Mouse (Mus musculus): Measurements from ENCODE around the gene Ctnna3. TPM values are rescaled to one million over a fixed set of nuclear protein-coding genes. Genes with fewer than 3 reads are reported as not detected.

The Ctnna3 gene
- polyA plus RNA-seq, 1 experiment from 2014 or later: 0.16 TPM

DNA sequence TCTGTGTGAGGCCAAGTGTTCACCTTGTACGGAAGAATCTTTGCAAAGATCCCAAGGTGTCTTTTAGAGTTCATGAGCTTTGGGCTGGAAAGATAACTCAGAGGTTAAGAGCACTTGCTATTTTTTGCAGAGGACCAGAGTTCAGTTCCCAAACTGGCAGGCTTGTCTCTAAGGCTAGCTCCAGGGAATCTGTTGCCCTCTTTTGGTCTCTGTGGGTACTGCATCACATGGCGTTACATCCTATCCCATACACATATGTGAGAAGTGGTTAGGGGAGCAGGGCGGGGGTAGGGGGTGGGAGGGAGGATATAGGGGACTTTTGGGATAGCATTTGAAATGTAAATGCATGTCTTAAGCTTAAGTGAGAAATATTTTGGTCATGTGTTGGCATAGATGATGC lies 262.1 kb downstream of the Ctnna3 start:
- H3K27me3 ChIP-seq (ENCODE audit: poor library complexity, severe bottlenecking): no peaks in the 10 kb centered on the region
- H3K9me3 ChIP-seq: no peaks in the 10 kb centered on the region
- no peak overlapping the region for H3K27ac ChIP-seq
- WGBS: 66% methylated on average over 3 of the region's 3 CpGs
- peak; percentile 34 for DNase-seq (ENCODE audit: extremely low spot score, low spot score)
- H3K36me3 ChIP-seq (replicated peaks): no peaks in the 10 kb centered on the region
- H3K4me1 ChIP-seq: no peaks in the 10 kb centered on the region
- H3K4me3 ChIP-seq: no peak overlapping the region

DNA sequence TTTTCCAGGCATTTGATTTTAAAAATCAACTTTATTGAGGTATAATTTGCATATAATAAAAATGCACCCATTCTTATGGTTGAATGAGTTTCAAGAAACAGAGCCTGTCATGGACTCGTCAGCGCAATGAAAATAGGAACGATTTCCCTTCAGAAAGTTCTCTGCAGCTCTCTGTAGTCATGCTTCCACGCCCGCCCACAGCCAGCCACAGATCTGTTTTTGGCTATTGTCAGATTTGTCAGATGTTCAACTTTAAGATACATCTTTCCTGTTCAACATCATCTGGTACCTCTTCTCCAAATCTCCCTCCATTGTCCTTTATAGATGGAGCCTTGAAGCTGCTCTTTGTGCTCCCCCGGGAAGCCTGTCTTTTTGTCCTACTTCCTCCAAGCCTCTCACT lies 280.3 kb downstream of the Ctnna3 start:
- H3K9me3 ChIP-seq: no peaks in the 10 kb centered on the region
- no peak overlapping the region for H3K4me3 ChIP-seq
- no peaks in the 10 kb centered on the region for H3K4me1 ChIP-seq
- H3K27ac ChIP-seq: no peak overlapping the region
- no peaks in the 10 kb centered on the region for H3K36me3 ChIP-seq (replicated peaks)
- 91% methylated on average over 6 of the region's 6 CpGs for WGBS
- H3K27me3 ChIP-seq (ENCODE audit: poor library complexity, severe bottlenecking): no peaks in the 10 kb centered on the region
- no peak for DNase-seq (ENCODE audit: extremely low spot score, low spot score)

DNA sequence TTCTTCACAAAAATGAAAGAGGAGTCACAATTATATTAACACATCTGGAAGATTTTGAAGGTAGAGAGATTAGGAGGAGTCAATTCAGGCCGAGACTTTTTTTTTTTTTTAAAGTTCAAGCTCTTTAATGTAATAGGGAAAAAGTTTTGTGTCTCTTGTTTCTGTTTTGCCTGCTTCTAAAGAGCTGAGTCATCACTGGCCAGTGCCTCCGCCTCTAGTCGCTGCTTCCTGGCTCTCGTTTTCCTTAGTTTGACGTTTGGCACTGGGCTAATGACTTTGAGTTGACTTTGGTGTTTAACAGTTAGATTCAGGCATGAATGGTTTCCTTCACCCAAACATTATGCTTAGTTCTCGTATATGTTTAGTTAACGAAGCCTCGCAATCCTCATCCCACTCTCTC lies 282.6 kb downstream of the Ctnna3 start:
- no peaks in the 10 kb centered on the region for H3K36me3 ChIP-seq (replicated peaks)
- H3K9me3 ChIP-seq: no peaks in the 10 kb centered on the region
- H3K27me3 ChIP-seq (ENCODE audit: poor library complexity, severe bottlenecking): no peaks in the 10 kb centered on the region
- WGBS: 76% methylated on average over 8 of the region's 8 CpGs
- no peak overlapping the region for H3K27ac ChIP-seq
- no peak overlapping the region for H3K4me3 ChIP-seq
- DNase-seq (ENCODE audit: extremely low spot score, low spot score): no peak
- no peaks in the 10 kb centered on the region for H3K4me1 ChIP-seq

DNA sequence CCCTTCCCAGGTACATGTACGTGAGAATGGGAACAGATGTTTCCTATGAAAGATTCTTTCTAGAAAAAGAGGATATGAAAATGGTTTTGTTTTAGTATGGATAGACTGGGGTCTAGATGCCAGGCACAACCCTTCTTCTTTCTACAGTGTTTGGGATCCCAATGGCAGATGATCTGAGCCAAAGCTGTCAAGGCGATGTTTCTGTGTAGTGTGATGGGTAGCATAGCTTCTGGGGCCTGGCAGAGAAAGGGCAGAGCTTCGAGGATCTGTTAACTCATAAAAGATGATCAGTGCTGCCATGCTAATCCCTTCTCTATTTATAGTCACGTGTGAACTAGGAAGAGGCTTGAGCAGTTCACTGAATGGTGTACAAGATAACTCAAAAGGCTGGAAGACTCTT lies 284.3 kb downstream of the Ctnna3 start:
- Histone ChIP-seq H3K36me3 (replicated peaks) (no peaks in the 10 kb centered on the region), H3K4me3 (no peak overlapping the region), H3K9me3 (no peaks in the 10 kb centered on the region), H3K4me1 (no peaks in the 10 kb centered on the region), H3K27ac (no peak overlapping the region), H3K27me3 (ENCODE audit: poor library complexity, severe bottlenecking) (no peaks in the 10 kb centered on the region)
- DNase-seq (ENCODE audit: extremely low spot score, low spot score): no peak
- WGBS: 85% methylated on average over 4 of the region's 4 CpGs

DNA sequence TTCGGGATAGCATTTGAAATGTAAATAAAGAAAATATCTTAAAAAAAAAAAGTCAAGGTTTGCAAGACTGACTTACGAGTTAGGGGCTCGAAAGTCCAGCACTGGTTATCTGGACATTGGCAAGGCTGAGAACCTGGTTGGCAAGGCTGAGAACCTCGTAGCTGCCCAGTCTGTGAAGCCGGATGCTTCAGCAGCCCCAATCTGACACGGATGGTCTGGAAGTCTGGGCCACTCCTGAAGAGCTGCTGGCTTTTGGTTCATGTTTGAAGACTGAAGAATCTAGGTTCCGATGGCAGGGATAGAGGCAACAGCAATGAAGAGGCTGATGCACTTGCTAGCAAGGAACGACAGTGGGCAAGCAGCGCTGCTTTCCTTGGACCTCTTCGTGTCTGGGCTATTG lies 339.0 kb downstream of the Ctnna3 start:
- Histone ChIP-seq H3K27me3 (ENCODE audit: poor library complexity, severe bottlenecking) (no peaks in the 10 kb centered on the region), H3K4me1 (no peaks in the 10 kb centered on the region), H3K4me3 (no peak overlapping the region), H3K36me3 (replicated peaks) (no peaks in the 10 kb centered on the region), H3K9me3 (no peaks in the 10 kb centered on the region), H3K27ac (no peak overlapping the region)
- no peak for DNase-seq (ENCODE audit: extremely low spot score, low spot score)
- 87% methylated on average over 10 of the region's 10 CpGs for WGBS

DNA sequence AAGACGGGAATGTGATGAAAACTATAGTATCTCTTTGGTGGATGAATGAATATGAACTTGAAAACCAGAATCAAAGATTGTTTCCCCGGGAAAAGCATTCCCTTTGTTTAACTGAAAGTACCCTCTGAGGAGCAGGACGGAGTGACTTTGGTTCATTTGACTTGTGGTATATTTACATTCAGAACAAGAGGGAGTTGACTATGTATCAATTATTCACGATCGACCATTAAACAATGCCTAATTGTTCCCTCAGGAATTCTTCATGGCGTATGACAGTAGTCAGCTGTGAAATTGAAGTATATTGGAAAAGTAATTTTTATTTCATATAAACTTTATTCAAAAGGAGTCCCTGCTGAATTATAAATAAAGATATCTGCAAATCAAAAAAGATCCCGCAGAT lies 341.8 kb downstream of the Ctnna3 start:
- Histone ChIP-seq H3K4me3 (no peak overlapping the region), H3K36me3 (replicated peaks) (no peaks in the 10 kb centered on the region), H3K27me3 (ENCODE audit: poor library complexity, severe bottlenecking) (no peaks in the 10 kb centered on the region), H3K27ac (no peak overlapping the region), H3K9me3 (no peaks in the 10 kb centered on the region), H3K4me1 (no peaks in the 10 kb centered on the region)
- no peak for DNase-seq (ENCODE audit: extremely low spot score, low spot score)
- WGBS: 92% methylated on average over 7 of the region's 7 CpGs

DNA sequence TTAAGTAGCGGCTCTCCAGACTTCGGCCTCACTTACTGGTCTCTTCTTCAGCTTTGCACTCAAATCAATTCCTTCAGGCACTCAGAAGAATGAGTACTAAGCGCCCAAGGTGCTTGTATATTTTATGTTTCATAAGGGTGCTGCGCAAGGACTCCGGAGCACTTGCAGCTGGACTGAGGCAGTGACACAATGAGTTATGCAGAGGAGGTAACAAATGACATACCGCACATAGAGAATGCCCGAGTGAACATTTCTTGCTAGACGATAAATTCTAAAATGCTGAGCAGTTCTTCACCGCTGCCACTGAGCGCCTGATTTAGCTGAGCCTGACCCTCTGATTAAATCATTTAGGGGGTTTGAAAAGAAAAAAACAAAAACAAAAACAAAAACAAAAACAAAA lies 342.2 kb downstream of the Ctnna3 start:
- H3K27me3 ChIP-seq (ENCODE audit: poor library complexity, severe bottlenecking): no peaks in the 10 kb centered on the region
- 95% methylated on average over 10 of the region's 10 CpGs for WGBS
- no peaks in the 10 kb centered on the region for H3K36me3 ChIP-seq (replicated peaks)
- no peak overlapping the region for H3K27ac ChIP-seq
- no peak overlapping the region for H3K4me3 ChIP-seq
- no peak for DNase-seq (ENCODE audit: extremely low spot score, low spot score)
- H3K9me3 ChIP-seq: no peaks in the 10 kb centered on the region
- H3K4me1 ChIP-seq: no peaks in the 10 kb centered on the region

DNA sequence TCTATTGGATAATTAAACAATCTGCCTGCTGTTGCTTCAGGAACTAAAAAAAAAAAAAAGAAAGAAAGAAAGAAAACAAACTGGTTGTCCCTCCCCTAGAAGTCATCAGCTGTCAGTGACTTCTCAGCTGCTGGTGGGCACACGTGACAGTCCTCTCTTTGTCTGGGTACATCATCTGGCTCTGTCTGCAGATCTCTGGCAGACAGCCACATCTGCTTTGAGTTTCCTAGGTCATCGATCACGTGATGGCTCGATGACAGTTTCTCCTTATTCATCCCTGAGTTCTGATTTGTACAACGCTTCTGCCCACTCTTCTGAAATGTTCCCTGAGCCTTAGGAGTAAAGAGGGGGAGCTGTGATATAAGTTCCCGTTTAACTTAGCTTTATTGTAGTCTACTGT lies 352.1 kb downstream of the Ctnna3 start:
- DNase-seq (ENCODE audit: extremely low spot score, low spot score): no peak
- H3K4me3 ChIP-seq: no peak overlapping the region
- H3K27ac ChIP-seq: no peak overlapping the region
- H3K9me3 ChIP-seq: no peaks in the 10 kb centered on the region
- no peaks in the 10 kb centered on the region for H3K4me1 ChIP-seq
- no peaks in the 10 kb centered on the region for H3K27me3 ChIP-seq (ENCODE audit: poor library complexity, severe bottlenecking)
- no peaks in the 10 kb centered on the region for H3K36me3 ChIP-seq (replicated peaks)
- WGBS: 70% methylated on average over 6 of the region's 6 CpGs

DNA sequence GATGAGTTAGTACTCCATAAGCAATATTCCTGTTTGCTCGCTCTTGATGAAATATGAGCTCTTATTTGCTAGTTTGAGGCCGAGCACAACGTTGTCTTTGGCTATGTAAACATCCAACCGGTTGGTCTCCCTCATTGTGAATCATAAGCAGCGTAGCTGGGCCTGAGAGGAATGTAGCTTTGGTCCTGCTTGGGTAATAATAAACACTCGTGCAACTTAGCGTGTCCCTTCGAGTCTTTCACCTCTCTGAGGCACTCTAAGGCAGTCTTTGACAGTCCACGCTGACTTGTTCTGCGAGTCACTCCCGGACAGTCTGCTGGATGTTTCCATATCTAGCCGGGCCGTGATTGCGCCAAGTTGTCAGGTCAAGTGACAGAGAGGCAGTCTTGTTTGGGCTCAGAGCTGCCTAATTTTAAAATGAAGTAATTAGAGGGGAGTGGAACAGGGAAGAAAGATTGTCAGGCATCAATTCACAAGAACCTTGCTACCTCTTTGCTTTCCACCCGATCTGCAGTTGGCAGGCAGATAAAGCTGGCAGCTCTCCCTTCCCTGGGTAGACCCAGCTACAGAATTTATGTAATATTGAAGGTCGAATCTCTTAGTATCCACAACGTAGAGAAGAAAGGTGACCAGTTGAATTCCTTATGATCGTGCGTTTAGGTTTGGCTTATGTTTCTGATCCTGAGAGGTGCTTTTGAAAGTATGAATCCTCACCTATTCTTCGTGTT lies 355.1 kb downstream of the Ctnna3 start:
- H3K4me1 ChIP-seq: no peaks in the 10 kb centered on the region
- H3K27ac ChIP-seq: no peak overlapping the region
- no peaks in the 10 kb centered on the region for H3K36me3 ChIP-seq (replicated peaks)
- WGBS: 91% methylated on average over 20 of the region's 20 CpGs
- no peaks in the 10 kb centered on the region for H3K9me3 ChIP-seq
- H3K4me3 ChIP-seq: no peak overlapping the region
- no peaks in the 10 kb centered on the region for H3K27me3 ChIP-seq (ENCODE audit: poor library complexity, severe bottlenecking)
- no peak for DNase-seq (ENCODE audit: extremely low spot score, low spot score)

DNA sequence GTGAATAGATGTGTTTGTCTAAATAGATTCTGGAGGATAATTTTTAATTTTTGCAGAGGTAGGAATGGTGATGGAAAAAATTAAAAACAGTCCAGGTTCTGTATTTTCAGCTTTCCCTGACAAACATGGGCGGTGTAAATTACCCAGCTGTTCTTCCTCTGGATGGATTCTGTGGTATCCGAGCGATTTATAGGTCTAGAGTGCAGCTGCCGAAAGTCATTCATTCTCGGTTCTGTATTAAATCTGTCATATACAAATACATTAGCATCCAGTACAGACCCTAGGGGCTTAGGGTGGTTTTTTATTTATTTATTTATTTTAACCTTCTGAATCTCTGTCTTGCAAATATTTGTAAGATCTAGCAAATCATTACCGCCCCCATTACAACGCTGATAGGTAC lies 356.5 kb downstream of the Ctnna3 start:
- Histone ChIP-seq H3K9me3 (no peaks in the 10 kb centered on the region), H3K36me3 (replicated peaks) (no peaks in the 10 kb centered on the region), H3K4me3 (no peak overlapping the region), H3K27ac (no peak overlapping the region), H3K27me3 (ENCODE audit: poor library complexity, severe bottlenecking) (no peaks in the 10 kb centered on the region), H3K4me1 (no peaks in the 10 kb centered on the region)
- DNase-seq (ENCODE audit: extremely low spot score, low spot score): no peak
- 94% methylated on average over 7 of the region's 7 CpGs for WGBS

DNA sequence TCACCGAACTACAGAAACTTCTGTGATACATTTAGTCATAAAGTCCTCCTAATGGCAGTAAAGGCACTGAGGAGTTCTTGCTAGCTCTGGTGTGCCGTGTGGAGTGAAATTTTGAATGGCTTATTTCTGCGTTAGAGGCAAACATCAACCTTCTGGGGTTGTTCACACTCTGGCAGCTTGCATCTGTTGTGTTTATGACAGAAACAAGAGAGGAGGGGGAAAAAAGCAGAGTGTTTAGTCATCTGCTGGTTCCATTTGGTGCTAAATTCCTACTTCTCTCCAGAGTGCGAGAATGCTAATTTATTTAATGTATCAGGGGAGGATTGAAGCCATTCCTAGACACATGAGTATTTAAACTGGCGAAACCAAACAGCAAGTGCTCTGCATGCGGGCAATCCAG lies 374.0 kb downstream of the Ctnna3 start:
- Histone ChIP-seq H3K4me3 (no peak overlapping the region), H3K27me3 (ENCODE audit: poor library complexity, severe bottlenecking) (no peaks in the 10 kb centered on the region), H3K36me3 (replicated peaks) (no peaks in the 10 kb centered on the region), H3K27ac (no peak overlapping the region), H3K9me3 (no peaks in the 10 kb centered on the region), H3K4me1 (no peaks in the 10 kb centered on the region)
- WGBS: 92% methylated on average over 6 of the region's 6 CpGs
- DNase-seq (ENCODE audit: extremely low spot score, low spot score): no peak

DNA sequence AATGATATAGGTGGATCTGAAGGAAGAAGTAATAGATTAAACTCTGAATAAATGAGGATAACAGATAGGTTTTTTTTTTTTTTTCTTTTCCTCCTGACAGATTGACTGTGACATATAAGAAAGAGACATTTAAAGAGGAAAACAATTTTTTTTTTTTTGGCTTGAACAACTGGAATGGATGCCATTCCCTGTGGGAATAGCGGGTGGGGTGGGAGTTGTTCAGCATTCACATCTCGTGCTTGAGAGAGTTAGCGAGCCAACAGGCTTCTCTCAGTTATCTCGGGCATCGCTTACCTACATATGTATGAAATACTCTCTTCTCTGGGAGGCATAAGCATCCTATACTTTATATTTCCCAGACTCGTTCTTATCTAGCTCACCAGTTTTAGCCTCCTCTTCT lies 375.7 kb downstream of the Ctnna3 start:
- Histone ChIP-seq H3K36me3 (replicated peaks) (no peaks in the 10 kb centered on the region), H3K4me1 (peaks cover 4% of the 10 kb centered on the region; the same call in 1 of the 2 replicates), H3K4me3 (no peak overlapping the region), H3K9me3 (no peaks in the 10 kb centered on the region), H3K27me3 (ENCODE audit: poor library complexity, severe bottlenecking) (no peaks in the 10 kb centered on the region), H3K27ac (no peak overlapping the region)
- DNase-seq (ENCODE audit: extremely low spot score, low spot score): no peak
- 92% methylated on average over 6 of the region's 6 CpGs for WGBS

DNA sequence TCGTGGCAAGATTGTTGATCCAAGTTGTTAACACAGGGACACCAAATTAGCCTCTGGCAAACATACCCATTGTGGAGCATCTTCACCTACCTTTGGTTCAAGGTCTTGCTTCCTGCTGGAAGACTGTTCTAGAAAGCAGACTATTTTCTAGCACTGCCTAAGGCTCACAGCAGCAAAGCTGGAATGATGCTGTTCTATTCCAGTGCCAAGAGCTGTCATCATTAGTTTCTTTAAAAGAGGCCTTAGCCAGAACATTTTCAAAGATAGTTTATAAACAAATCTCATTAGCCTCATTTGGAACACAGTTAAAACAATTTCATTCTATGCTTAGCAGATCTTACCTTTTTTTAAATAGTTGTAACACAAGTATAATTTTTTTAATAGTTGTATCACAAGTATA lies 376.4 kb downstream of the Ctnna3 start:
- DNase-seq (ENCODE audit: extremely low spot score, low spot score): no peak
- 74% methylated on average over 1 of the region's 1 CpGs for WGBS
- Histone ChIP-seq H3K4me1 (peaks cover 4% of the 10 kb centered on the region; the same call in 1 of the 2 replicates), H3K4me3 (no peak overlapping the region), H3K9me3 (no peaks in the 10 kb centered on the region), H3K27me3 (ENCODE audit: poor library complexity, severe bottlenecking) (no peaks in the 10 kb centered on the region), H3K27ac (no peak overlapping the region), H3K36me3 (replicated peaks) (no peaks in the 10 kb centered on the region)
